Mouse (Mus musculus) forebrain, postnatal 0 days (tissue): Measurements from ENCODE around the gene Spcs2. TPM values are rescaled to one million over a fixed set of nuclear protein-coding genes. Genes with fewer than 3 reads are reported as not detected.
"Not testable (repeated sequence)": the region's sequence is repeated elsewhere in the genome, so short reads cannot be mapped to it uniquely, and the experiment has no call there.

ENCODE experiments used
- ATAC-seq: fragments of 200-750 bp; cut with Nextera tagmentation; 2 replicates; pipeline ENCODE4 v1.8.0; 2017; ENCODE audit warnings: mild to moderate bottlenecking, moderate library complexity
- DNase-seq: peaks from one replicate; pipeline ENCODE4 v3.0.0-alpha.2; 2015
- H3K27ac ChIP-seq: fragments of 300-500 bp; sonication (generic); 2 replicates; pipeline ENCODE4 v1.5.1; 2014; ENCODE audit warnings: low read depth, mild to moderate bottlenecking, antibody characterized with exemption, low read length, moderate library complexity, mixed read lengths
- H3K27me3 ChIP-seq: fragments of 300-500 bp; sonication (generic); 2 replicates; pipeline ENCODE4 v1.6.1; 2014; ENCODE audit warnings: mild to moderate bottlenecking, low read length, mixed read lengths; ENCODE audit not compliant: insufficient read depth
- H3K36me3 ChIP-seq: fragments of 300-500 bp; sonication (generic); 2 replicates; pipeline ENCODE4 v1.6.1; 2014; ENCODE audit warnings: mild to moderate bottlenecking, moderate library complexity; ENCODE audit not compliant: insufficient read depth
- H3K4me1 ChIP-seq: fragments of 300-500 bp; sonication (generic); 2 replicates; pipeline ENCODE4 v1.6.1; 2014; ENCODE audit warnings: antibody characterized with exemption; ENCODE audit not compliant: insufficient read depth
- H3K4me2 ChIP-seq: fragments of 300-500 bp; sonication (generic); 2 replicates; pipeline ENCODE4 v1.6.1; 2014; ENCODE audit warnings: low read depth, mild to moderate bottlenecking, moderate library complexity
- H3K4me3 ChIP-seq: fragments of 300-500 bp; sonication (generic); 2 replicates; pipeline ENCODE4 v1.5.1; 2014; ENCODE audit warnings: low read depth, low read length, mixed read lengths
- H3K9ac ChIP-seq: fragments of 300-500 bp; sonication (generic); 2 replicates; pipeline ENCODE4 v1.6.1; 2014; ENCODE audit warnings: mild to moderate bottlenecking
- H3K9me3 ChIP-seq: fragments of 300-500 bp; sonication (generic); 2 replicates; pipeline ENCODE4 v1.6.1; 2016; ENCODE audit warnings: low read length
- CTCF ChIP-seq: sonication (generic); IDR thresholded peaks from 2 replicates; pipeline ENCODE4 v1.5.1; 2016; ENCODE audit warnings: antibody characterized with exemption, control low read depth, low read depth
- WGBS: fragments of 180-500 bp; shearing (Covaris S2); extraction: QIAGEN DNeasy Blood & Tissue Kit; methylation state at CpG from one replicate; pipeline ENCODE4 v1.1.7; 2014; 5-methylcytosine and 5-hydroxymethylcytosine counted together
- polyA plus RNA-seq: library from polyadenylated mRNA; unstranded; fragments of >200 nt; fragmentation: Nextera tagmentation; extraction: Ambion mirVana; gene quantifications from 2 replicates; pipeline ENCODE4 v1.2.1, GENCODE M21; 2015
- total RNA-seq: library from RNA; depleted of rRNA; stranded (reverse); fragments of >200 nt; gene quantifications from 2 replicates; pipeline ENCODE4 v1.2.3, GENCODE M21; 2014

Gene Spcs2
- total and polyA plus RNA-seq, 2 experiments from 2014 or later: 123 to 257 TPM

- WGBS: 100% methylated on average over 2 of the region's 2 CpGs
- TF ChIP-seq CTCF: no peak
These were observed 52.4 kb downstream of the Spcs2 start for GRCm38 (mm10) chr7:99810814-99811213.

GRCm38 (mm10) chr7:99807043-99807442, 56.2 kb downstream of the Spcs2 start:
- not testable (repeated sequence) for H3K27ac ChIP-seq, ATAC-seq, H3K4me2 ChIP-seq, H3K4me3 ChIP-seq, H3K9ac ChIP-seq, H3K9me3 ChIP-seq, H3K27me3 ChIP-seq, DNase-seq, H3K36me3 ChIP-seq, H3K4me1 ChIP-seq
- 83% methylated on average over 7 of the region's 7 CpGs for WGBS

More at GRCm38 (mm10) chr7:99810814-99811213, 52.4 kb downstream of the Spcs2 start:
- Histone ChIP-seq H3K4me1 (no peaks in the 10 kb centered on the region), H3K4me2 (no peak overlapping the region), H3K36me3 (no peaks in the 10 kb centered on the region), H3K27me3 (no peaks in the 10 kb centered on the region), H3K27ac (no peak overlapping the region), H3K9me3 (no peaks in the 10 kb centered on the region), H3K9ac (no peak overlapping the region), H3K4me3 (no peak overlapping the region)
- ATAC-seq: no peak
- no peak for DNase-seq

GRCm38 (mm10) chr7:99805340-99805739, 57.9 kb downstream of the Spcs2 start:
- WGBS: 85% methylated on average over 1 of the region's 1 CpGs
- DNase-seq: no peak
- no peak for TF ChIP-seq CTCF
- H3K27me3 ChIP-seq: no peaks in the 10 kb centered on the region
- ATAC-seq: no peak
- no peaks in the 10 kb centered on the region for H3K9me3 ChIP-seq
- no peak overlapping the region for H3K4me2 ChIP-seq
- no peak overlapping the region for H3K4me3 ChIP-seq
- no peaks in the 10 kb centered on the region for H3K4me1 ChIP-seq
- no peak overlapping the region for H3K9ac ChIP-seq
- H3K36me3 ChIP-seq: no peaks in the 10 kb centered on the region
- H3K27ac ChIP-seq: no peak overlapping the region

- DNase-seq, H3K9ac ChIP-seq, ATAC-seq, H3K4me3 ChIP-seq, H3K9me3 ChIP-seq, H3K4me1 ChIP-seq, H3K27me3 ChIP-seq, H3K36me3 ChIP-seq, H3K4me2 ChIP-seq, H3K27ac ChIP-seq: not testable (repeated sequence)
- WGBS: 90% methylated on average over 3 of the region's 3 CpGs
These were observed 59.2 kb downstream of the Spcs2 start for GRCm38 (mm10) chr7:99804033-99804432.

GRCm38 (mm10) chr7:99803535-99803934, 59.7 kb downstream of the Spcs2 start:
- 76% methylated on average over 8 of the region's 8 CpGs for WGBS
- DNase-seq (no peak), ATAC-seq (no peak)
- TF ChIP-seq CTCF: no peak
- H3K27ac ChIP-seq: no peak overlapping the region
- no peak overlapping the region for H3K4me3 ChIP-seq
- no peaks in the 10 kb centered on the region for H3K4me1 ChIP-seq
- no peak overlapping the region for H3K9ac ChIP-seq
- H3K4me2 ChIP-seq: no peak overlapping the region
- H3K9me3 ChIP-seq: no peaks in the 10 kb centered on the region
- peaks cover 4% of the 10 kb centered on the region; the same call in 1 of the 2 replicates for H3K27me3 ChIP-seq
- no peaks in the 10 kb centered on the region for H3K36me3 ChIP-seq

GRCm38 (mm10) chr7:99799118-99799517, 64.1 kb downstream of the Spcs2 start:
- DNase-seq: no peak
- no peak overlapping the region for H3K4me2 ChIP-seq
- H3K27me3 ChIP-seq: peaks cover 4% of the 10 kb centered on the region; the same call in 1 of the 2 replicates
- H3K27ac ChIP-seq: no peak overlapping the region
- H3K9me3 ChIP-seq: no peaks in the 10 kb centered on the region
- no peaks in the 10 kb centered on the region for H3K4me1 ChIP-seq
- H3K36me3 ChIP-seq: no peaks in the 10 kb centered on the region
- no peak for TF ChIP-seq CTCF
- ATAC-seq: no peak
- 78% methylated on average over 7 of the region's 7 CpGs for WGBS
- H3K4me3 ChIP-seq: no peak overlapping the region
- H3K9ac ChIP-seq: no peak overlapping the region

GRCm38 (mm10) chr7:99797911-99798647, 65.2 kb downstream of the Spcs2 start:
- Histone ChIP-seq H3K9me3 (no peaks in the 10 kb centered on the region), H3K4me3 (no peak overlapping the region), H3K27ac (no peak overlapping the region), H3K4me1 (no peaks in the 10 kb centered on the region), H3K27me3 (peaks cover 4% of the 10 kb centered on the region; the same call in 1 of the 2 replicates), H3K36me3 (no peaks in the 10 kb centered on the region), H3K4me2 (no peak overlapping the region), H3K9ac (no peak overlapping the region)
- TF ChIP-seq CTCF: peak; percentile 89
- DNase-seq: peak; percentile 94
- 30% methylated on average over 6 of the region's 6 CpGs for WGBS
- peak; percentile 84 for ATAC-seq
